Mouse (Mus musculus) kidney, postnatal 36 days (tissue): ENCODE data around the gene Nr2f2.

ENCODE experiments used
- DNase-seq, 2 experiments: peaks; one replicate each; pipeline ENCODE4 v3.0.0; 2021 to 2022; ENCODE audit warnings: mixed read lengths in 2 of 2

Nr2f2 gene

DNA sequence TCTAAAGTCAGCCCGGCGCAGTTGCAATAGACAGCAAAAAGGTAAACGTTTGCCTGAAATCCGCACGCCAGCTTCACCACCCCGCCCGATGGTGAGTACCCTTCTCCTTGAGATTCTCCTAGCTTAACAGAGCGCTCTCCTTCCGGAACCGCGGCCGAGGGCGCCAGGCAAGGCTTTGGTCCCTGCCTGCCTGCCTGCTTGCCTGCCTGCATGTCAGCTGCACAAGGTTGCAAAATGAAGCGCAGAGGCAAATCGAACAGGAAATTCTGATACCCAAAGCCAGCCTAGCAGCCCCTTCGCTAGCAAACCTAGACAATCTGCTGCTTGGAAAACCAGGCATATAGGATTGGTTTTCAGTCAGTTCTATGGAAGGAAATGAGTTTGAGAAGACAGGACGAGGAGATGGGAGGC, 1.1 kb downstream of the Nr2f2 start:
- DNase-seq, result peak; percentile 69 to 79

DNA sequence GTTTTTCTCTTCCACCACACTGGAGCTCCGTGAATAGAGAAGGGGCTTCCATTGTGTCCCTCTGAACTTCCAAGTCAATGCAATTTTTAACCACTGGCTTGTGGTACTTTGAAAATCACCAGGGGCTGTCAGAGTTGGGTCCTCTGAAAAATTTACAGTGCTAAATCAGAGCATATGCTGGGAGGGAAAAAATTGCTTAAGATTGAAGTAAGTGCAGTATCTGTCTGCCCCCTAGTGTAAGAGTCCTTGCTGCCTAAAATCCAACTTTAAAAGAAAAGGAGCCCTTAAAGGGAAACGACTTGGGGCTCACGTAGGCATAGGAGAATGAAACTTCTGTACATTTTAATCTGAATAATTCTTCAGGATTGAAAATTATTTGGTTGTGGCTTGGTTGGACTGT, 1.7 kb downstream of the Nr2f2 start:
- DNase-seq, result peak; percentile 53 to 84

DNA sequence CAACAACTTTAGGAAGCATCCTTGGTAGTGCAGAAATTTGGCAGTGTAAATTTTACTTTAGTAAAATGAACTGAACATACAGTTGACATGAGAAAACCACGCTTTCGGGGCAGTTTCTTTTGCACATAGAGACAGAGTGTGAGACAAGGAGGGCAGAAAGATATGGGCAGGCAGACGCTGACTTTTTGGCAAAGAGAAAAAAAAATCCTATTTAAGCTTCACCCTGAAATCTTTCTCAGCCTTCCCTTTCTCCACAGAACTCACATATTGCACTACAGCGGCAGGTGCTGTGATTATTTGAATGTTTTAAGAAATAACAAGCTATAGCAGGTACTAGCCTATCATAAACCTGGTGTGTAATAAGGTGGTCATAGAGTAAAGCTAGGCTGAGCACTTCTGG, 3.2 kb downstream of the Nr2f2 start:
- DNase-seq, result no peak

DNA sequence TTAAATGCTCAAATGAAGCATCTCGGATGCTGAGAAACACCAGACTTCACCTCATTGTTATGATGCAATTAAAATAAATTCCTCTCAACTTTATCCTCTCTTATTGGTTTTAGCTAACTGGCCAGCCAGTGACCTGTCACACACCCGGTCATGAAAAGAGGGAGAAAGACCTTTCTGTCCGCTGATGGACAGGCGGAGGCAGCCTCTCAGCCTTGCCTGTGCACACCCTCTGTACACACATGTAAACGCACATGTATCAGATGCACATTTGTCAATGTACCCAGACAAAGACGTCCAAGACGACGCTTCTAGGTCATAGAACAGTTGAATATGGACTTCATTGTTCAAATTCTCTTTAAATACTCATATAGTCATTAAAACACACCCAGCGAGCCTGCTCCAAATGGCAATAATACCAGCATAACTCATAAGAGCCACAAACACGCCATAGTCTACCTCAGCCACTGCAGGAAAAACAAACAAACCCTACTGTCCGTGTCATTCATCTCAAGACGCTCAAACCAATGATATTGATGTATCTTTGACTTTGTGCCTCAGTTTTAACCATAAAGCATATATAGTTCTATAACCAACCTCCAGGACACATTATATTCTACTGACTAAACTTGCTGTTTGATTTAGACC, 3.9 kb downstream of the Nr2f2 start:
- peak in 1 of 2 experiments; percentile 54 for DNase-seq

DNA sequence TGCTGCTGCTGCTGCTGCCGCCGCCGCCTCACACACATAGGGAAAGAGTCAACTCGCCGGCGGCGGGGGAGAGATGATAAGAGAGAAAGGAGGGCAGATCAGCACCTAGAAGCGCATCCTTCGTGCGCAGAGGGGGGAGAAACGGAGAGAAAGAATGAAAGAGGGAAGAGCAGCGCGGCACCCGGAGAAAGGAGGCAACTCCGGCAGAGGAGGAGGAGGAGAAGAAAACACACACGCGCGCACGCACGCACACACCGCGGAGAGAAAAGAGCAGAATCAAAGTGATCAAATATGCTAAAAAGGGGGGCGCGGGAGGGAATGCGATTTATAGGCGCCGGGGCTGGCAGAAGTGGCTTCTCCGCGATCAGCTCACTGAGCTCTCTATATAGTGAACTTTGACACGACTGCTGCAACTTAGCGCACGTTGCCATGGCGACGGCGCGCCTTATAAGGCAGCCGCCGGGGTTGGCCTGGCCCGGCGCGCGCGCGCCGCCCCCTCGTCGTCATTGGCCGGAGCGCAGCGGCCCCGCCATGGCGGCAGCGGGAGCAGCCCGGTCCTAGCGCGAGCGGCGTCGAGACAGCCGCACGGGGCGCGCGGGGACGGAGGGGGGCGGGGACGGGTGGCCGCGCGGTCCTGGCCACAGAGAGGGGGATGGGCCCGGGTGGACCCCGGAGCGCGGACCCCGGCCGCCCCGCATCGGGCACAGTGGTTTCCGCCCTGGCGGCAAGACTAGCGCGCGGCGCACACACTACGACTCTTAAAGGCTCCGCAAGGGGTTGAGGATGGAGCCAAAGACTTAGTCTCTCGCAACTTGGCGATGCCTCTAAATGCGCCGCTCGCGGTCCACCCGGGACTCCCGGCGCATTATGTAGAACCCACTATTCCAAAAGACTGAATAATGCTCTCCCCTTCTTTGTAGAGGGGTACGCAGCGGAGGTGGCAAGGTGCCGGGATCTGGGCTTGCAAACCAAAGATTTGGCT, 4.9 kb downstream of the Nr2f2 start:
- peak; percentile 97 to 99 for DNase-seq

DNA sequence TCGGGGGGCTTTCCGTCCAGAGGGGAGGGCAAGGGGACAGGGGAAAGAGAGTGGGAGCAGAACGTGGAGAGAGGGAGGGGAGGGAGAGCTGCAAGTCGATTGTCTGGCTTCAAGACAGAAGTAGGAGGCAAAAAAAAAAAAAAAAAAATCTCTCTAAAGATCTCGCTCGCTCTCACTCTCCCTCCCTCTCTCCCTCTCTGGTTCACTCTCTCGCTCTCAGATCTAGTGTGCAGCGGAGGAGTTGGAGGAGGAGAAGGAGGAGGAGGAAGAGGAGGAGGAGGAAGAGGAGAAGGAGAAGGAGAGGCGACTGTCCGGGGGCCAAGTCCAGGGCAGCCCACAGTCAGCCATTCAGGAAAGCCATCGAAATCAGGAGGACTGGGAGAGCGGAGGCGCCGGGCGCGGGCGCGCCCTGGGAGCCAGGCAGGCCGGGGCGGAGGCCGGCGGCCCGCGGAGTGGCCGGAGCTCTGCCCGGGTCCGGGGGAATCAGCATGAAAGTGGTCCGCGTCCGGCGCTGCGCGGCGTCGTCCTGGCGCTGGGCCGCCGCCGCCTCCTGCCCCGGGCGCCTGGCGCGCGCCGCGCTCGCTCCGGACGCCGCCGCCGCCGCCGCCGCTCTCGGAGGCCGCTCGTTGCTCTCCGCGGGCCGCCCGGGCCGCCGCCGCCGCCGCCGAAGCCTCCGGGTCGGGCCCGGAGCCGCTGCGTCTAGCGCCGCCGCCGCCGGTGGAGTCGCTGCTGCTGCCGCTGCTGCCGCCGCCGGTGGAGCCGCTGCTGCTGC, 5.7 kb downstream of the Nr2f2 start:
- DNase-seq, result peak; percentile 47 to 62

DNA sequence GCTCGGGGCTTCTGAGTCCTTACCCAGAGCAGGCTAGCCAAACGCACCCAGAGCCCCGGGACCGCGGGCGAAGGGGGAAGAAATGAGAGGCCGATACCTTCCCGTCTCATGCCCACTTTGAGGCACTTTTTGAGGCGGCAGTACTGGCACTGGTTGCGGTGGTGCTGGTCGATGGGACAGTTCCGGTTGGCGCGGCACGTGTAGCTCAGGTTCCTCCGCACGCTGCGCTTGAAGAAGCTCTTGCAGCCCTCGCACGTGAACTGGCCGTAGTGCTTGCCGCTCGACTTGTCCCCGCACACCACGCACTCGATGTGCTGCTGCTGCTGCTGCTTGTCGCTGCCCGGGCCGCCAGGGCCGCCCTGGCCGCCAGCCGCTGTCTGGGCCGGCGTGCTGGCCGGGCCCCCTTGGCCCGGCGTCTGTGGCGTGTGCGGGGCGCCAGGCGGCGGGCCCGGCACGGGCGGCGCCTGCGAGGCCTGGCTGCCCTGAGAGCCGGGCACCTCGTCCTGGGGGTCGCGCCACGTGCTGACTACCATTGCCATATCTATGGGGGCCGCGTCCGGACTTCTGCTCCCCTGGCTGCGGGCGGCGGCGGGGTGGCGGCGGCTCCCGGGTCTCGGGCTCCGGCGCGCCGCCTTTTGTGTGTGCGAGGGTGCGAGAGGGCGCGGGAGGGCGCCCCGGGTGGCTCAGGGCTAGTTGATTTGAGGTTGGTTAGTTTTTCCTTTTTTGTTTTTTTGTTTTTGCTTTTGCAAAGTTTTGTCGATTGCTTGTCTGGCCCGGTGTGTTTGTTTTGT, 6.5 kb downstream of the Nr2f2 start:
- DNase-seq, result peak; percentile 54 to 70

DNA sequence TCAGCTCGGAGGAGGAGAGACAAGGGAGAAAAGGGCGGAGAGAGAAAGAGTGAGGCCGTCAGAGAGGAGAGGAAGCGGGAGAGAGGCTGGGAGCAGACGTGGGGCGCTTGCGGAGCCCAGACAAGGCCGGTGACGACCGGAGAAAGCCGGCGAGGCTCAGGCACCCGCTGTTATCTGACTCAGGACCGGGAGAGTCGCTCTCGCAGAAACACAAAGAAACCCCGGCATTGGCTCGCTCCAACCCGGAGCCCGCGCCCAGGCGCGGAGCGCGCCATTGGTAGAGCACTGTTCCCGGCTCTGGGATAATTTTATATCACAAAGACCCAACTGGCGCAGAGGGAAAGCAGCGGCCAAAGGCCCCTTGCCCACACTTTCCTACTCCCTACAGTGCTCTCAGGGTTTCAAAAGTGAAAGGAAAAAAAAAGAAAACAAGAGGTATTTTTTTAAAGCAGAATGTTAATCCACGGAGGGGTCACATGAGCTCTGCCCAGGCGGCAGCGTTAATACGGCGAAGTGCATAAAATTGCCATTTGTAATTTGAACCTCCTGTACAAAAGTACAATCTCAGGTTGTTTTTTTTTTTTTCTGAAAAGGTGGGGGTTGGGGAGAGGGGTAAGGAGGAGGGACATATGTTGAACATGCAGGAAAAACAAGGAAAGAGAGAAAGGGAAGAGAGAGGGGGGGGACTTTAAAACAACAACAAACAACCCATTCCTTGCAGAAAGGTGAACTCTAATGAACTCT, 7.5 kb downstream of the Nr2f2 start:
- peak; percentile 67 to 80 for DNase-seq

DNA sequence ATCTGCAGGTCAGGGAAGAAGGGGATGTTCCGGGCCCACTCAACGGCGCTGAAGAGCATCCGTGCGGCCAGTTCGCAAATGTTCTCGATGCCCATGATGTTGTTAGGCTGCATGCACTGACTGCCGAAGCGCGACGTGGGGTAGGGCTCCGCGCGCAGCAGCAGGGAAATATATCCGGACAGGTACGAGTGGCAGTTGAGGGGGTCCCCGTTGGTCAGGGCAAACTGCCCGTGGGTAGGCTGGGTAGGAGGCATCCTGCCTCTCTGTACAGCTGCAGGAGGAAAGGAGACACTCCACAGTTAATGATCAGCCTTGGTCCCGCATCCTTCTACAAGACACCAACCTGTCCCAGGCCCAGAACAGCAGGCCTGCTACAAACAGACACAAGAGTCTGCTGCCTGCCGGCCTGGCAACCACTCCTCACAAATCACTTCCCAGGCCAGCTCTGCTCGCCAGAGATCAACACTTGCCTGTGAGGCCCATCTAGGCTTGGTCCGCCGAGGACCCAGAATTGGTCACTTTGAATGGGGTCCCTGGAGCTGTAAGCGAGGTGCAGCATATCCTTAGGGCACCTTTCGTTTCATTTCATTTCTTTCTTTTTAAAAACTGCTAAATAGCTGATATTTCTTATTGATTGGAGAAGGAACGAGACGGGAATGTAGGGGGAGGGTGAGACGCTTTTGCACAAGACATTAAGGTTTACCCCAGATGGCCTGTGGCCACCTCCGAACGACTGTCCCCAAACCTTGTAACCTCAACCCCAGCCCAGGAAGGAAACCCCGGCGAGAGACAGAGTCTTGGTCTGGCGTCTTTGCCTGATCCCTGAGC, 8.3 kb downstream of the Nr2f2 start:
- peak; percentile 68 to 72 for DNase-seq

DNA sequence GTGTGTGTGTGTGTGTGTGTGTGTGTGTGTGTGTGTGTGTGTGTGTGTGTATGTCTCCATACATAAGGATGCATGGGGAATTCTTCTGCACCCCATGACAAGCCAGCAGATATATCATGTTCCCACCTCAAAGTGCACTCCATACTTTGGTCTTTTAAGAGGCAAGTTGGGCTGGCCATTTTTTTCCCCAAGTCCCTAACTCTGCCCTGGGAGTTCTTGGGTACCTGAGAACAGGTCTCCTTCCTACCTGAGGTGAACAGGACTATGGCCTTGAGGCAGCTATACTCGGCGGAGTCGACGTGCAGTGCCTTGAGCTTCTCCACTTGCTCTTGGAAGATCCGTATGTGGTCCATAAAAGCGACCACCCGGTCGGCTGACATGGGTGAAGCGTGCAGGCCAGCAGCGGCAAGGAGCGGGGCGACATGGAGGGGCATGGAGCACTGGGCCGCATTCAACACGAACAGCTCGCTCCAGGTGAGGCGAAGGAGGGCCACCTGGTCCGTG, 9.0 kb downstream of the Nr2f2 start:
- DNase-seq, result no peak

DNA sequence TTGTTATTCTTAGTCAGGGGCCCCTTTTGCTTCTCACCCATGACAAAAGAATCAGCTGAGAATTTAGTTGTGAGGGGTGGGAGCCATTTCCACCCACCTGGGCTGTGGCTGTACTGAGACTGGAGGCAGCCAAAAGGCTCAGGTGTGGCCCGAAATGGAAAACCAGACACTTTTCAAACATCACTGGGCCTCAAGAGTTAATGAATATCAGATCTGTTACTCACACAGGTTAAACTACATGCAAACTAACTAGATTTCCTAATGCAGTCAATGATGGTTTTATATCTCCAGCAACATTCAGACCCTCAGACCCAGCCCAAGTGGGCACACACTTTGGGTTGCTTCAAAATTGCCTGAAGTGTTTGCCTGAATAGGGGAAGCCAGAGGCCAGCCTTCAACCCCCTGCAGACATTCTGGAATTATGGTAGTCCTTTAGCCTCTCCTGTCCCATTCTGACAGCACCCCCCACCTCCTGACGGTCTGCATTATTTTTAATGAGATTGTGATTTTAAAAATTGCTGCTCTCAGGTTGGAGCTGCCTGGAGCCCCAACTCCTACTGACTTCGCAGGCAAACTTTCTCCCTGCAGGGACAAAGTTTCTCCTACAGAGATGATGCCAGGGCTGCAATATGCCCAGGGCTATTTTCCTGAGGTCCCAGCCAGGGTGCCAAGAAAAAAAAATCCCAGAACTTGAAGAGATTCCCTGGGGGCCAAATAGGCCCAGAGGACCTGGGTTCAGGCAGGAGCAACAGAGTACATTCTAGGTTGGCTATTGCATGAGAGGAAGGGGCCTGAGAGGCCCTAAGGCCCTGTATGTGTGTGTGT, 9.6 kb downstream of the Nr2f2 start:
- peak in 1 of 2 experiments; percentile 39 for DNase-seq

DNA sequence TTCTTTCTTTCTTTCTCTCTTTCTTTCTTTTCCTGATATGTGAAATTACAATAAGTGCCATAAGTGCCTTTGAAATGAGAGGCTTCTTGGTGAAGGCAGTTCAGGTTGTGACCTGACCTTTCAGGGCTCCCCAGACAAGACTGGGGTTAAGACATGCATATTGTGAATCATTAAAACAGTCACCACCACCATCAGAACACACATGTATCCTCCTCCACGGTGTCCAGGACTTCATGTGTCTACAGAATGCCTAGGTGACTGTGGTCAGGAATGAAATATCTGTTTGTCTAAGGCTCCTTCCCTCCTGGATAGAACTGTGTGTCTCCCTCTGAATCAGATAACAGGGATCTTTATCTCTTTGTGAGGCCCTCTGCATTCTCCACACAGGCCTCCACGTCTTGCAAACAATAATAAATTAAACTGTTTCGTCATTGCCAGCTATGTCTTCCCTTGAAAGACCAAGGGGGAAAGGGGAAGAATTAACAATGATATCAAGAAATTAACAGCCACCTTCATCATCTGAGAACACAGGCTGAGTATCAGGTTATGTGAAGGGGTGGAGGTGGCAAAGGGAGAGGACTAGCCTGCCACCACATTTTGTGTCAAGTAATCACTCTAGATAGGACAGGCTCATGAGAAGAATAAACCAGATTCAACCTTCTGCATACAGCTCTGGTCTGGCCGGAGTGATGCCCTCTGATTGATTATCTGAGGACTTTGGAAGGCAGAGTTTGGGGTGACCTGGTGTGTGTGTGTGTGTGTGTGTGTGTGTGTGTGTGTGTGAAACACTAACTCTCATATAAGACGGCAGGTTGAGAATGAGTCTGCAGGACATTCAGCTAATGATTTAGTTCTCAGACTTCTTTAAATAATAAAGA, 10.6 kb downstream of the Nr2f2 start:
- DNase-seq, result no peak

DNA sequence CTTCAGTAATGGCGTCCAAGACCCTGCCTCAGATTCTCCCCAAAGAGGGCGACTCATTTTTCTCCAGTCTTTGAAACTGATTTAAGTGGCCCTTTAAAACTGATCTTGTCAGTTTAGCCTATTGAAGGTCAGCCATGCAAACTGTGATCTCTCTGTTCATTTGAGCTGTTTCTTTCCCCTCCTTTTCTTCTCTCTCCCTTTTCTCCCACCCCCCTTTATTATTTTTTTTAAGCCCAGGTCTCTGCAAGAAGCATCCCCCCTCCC, 11.2 kb downstream of the Nr2f2 start:
- no peak for DNase-seq

DNA sequence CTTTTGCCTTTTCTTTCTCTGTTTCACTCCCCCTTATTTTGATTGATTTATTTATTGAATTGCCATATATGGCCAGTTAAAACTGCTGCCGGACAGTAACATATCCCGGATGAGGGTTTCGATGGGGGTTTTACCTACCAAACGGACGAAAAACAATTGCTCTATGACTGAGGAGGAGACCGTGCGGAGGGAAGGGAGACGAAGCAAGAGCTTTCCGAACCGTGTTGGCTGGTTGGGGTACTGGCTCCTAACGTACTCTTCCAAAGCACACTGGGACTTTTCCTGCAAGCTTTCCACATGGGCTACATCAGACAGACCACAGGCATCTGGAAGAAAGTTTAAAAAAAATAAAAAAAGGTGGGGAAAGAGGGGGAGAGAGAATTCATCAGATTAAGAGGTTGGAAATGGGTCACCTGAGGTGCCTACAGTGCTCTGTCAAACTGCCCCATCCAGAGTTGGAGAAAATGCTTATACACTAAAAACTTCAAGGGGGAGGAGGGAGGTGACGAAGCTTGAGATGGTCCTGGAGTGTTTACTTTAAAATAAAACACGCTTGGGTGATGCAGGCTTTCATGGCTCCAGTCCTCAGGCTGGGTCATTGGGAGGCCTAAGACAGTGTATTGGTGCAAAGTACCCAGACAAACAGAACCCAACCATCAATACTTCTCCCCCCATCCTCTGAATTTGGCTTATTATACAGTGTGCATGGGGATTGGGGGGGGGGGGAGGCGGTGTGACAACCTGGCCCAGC, 11.8 kb downstream of the Nr2f2 start:
- DNase-seq, result peak in 1 of 2 experiments; percentile 38

DNA sequence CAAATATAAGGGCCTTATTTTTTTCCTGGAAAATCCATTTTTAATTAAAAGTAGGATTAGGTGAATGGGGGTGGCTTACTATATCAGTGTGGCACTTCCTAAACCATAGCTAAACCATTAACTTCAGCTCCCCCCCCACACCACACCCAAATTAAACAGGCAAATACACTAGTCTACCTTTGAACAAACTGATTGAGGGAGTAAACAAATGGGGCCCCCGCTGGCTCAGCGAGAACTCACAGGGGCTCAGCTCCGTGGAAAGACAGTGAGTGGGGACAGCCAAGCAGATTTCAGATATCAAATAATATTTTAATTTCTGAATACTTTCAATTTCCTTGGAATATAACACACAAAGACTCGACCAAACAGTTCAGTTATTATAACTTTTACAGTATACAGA, 13.4 kb downstream of the Nr2f2 start:
- DNase-seq, result peak in 1 of 2 experiments; percentile 47

DNA sequence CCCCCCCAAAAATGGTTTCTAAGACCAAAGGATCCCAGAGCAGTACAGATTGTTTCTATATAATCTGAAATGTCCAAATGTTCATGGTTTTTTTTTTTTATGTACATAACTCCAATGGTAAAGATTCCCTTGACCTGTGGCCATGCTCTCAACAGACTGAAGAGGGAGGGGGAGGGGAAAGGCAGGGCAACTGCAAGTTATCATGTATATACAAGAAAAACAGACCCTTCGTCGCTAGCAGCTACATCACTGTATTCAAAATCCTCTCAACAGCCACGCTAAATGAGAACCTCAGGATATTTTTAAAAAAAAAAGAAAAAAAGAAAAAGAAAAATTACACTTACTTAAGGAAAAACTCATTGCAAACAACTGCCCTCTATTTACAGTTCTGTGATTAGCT, 13.9 kb downstream of the Nr2f2 start:
- peak in 1 of 2 experiments; percentile 37 for DNase-seq

DNA sequence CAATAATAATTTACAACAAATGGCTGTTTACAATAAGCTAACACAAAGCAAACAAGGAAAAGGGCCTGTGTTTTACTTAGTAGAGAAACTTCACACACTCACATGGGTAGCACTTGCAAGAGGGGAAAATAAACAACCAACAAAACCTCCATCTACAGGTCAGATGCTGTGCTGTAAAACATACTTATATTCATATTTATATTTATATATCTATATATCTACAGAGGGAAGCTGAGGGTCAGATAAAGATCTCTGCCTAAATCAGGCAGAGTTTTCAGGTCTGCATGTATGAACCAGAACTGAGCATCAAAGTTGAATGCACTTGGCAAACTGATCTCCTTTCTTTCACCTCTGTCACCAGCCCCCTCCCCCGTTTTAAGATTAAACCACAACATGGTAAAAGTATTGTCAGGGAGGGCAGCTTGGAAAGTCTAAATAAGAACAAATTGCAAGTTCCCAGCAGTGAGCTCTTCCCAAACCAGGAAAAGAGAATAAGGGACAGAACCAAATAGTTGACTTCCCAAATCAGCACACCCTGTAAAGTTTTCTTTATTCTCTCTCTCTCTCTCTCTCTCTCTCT, 14.5 kb downstream of the Nr2f2 start:
- no peak for DNase-seq
